Mouse (Mus musculus) hindbrain, embryonic 16.5 days (tissue): ENCODE results near the gene Pdhx. TPM values are rescaled to one million over a fixed set of nuclear protein-coding genes. Genes with fewer than 3 reads are reported as not detected.

Experiments
- ATAC-seq: fragments of 200-750 bp; cut with Nextera tagmentation; 2 replicates; pipeline ENCODE4 v1.8.0; 2017; ENCODE audit warnings: moderate TSS enrichment, moderate library complexity
- H3K27ac ChIP-seq: fragments of 300-500 bp; sonication (generic); 2 replicates; pipeline ENCODE4 v1.5.1; 2014; ENCODE audit warnings: low read depth, mild to moderate bottlenecking, control low read depth, low read length, moderate library complexity
- H3K27me3 ChIP-seq: fragments of 300-500 bp; sonication (generic); replicated peaks from 2 replicates; pipeline ENCODE4 v1.6.1; 2014; ENCODE audit warnings: low read length; ENCODE audit not compliant: control insufficient read depth, insufficient read depth
- H3K36me3 ChIP-seq: fragments of 300-500 bp; sonication (generic); 2 replicates; pipeline ENCODE4 v1.6.1; 2014; ENCODE audit warnings: mild to moderate bottlenecking, low read length, moderate library complexity, mixed read lengths; ENCODE audit not compliant: control insufficient read depth, insufficient read depth
- H3K4me1 ChIP-seq: fragments of 300-500 bp; sonication (generic); 2 replicates; pipeline ENCODE4 v1.6.1; 2014; ENCODE audit warnings: low read depth, low read length; ENCODE audit not compliant: control insufficient read depth, insufficient read depth
- H3K4me2 ChIP-seq: fragments of 300-500 bp; sonication (generic); 2 replicates; pipeline ENCODE4 v1.6.1; 2014; ENCODE audit warnings: mild to moderate bottlenecking, low read length, control low read depth, moderate library complexity
- H3K4me3 ChIP-seq: fragments of 300-500 bp; sonication (generic); 2 replicates; pipeline ENCODE4 v1.5.1; 2014; ENCODE audit warnings: mild to moderate bottlenecking, low read length, control low read depth, moderate library complexity
- H3K9ac ChIP-seq: fragments of 300-500 bp; sonication (generic); 2 replicates; pipeline ENCODE4 v1.6.1; 2014; ENCODE audit warnings: low read depth, mild to moderate bottlenecking, control low read depth, low read length, moderate library complexity
- H3K9me3 ChIP-seq: fragments of 300-500 bp; sonication (generic); 2 replicates; pipeline ENCODE4 v1.6.1; 2014; ENCODE audit warnings: mild to moderate bottlenecking, low read length, moderate library complexity; ENCODE audit not compliant: control insufficient read depth
- WGBS: fragments of 180-500 bp; shearing (Covaris S2); extraction: QIAGEN DNeasy Blood & Tissue Kit; methylation state at CpG from one replicate; pipeline ENCODE4 v1.1.7; 2014; 5-methylcytosine and 5-hydroxymethylcytosine counted together
- polyA plus RNA-seq: library from polyadenylated mRNA; unstranded; fragments of >200 nt; fragmentation: Nextera tagmentation; extraction: Ambion mirVana; gene quantifications from 2 replicates; pipeline ENCODE4 v1.2.1, GENCODE M21; 2015

Gene Pdhx
- polyA plus RNA-seq, 1 experiment from 2014 or later: 78.3 TPM

- Histone ChIP-seq H3K27ac (no peak overlapping the region), H3K9me3 (no peaks in the 10 kb centered on the region), H3K27me3 (no peaks in the 10 kb centered on the region), H3K4me1 (no peaks in the 10 kb centered on the region), H3K9ac (no peak overlapping the region), H3K36me3 (no peaks in the 10 kb centered on the region), H3K4me2 (no peak overlapping the region), H3K4me3 (no peak overlapping the region)
- WGBS: 74% methylated on average over 3 of the region's 3 CpGs
- ATAC-seq: no peak
Observed at GRCm38 (mm10) chr2:102986424-102986823, 86.9 kb downstream of the Pdhx start.

GRCm38 (mm10) chr2:102982822-102983221, 90.5 kb downstream of the Pdhx start:
- Histone ChIP-seq H3K4me1 (no peaks in the 10 kb centered on the region), H3K4me3 (no peak overlapping the region), H3K27me3 (no peaks in the 10 kb centered on the region), H3K4me2 (no peak overlapping the region), H3K9me3 (no peaks in the 10 kb centered on the region), H3K27ac (no peak overlapping the region), H3K36me3 (no peaks in the 10 kb centered on the region), H3K9ac (no peak overlapping the region)
- WGBS: 87% methylated on average over 2 of the region's 2 CpGs
- ATAC-seq: no peak

DNA sequence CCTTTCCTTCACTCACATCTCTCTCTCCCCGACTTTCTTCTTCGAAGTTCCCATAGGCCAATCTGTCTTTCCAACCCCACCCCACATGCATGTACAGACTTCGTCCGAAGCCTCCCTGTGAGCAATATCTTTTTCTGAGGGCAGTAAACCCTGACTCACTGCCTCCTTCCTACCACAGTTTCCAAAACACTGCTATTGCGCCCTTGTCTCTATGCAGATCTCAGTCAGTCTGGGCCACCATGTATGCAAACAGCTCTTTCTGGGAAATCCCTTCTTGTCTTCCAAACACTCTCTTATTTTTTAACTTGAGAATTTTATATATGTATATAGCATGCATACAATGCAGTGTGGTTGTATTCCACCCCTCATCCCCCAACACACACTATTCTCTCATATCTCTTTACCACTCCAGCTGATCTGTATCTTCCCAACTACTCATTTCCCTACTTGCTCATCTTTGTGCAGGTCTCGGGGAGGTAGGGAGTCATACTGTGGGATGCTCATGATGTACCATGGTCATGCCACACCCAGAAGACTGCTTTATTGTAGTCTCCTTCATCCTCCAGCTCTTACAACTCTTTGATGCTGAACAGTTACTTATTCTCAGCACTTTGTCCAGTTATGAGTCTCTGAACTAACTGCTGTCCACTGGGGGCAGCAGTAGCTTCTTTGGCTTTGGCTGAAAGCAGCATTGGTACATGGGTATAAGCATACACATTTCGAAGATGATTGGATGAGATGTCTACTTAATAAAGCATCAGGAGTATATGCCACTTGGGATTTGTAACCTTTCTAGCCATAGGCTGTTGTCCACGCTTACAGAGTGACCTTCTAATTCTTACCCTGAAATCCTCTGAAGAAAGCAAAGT, 91.6 kb downstream of the Pdhx start:
- H3K27ac ChIP-seq: no peak overlapping the region
- H3K4me2 ChIP-seq: no peak overlapping the region
- no peaks in the 10 kb centered on the region for H3K4me1 ChIP-seq
- WGBS: 92% methylated on average over 8 of the region's 8 CpGs
- H3K27me3 ChIP-seq: no peaks in the 10 kb centered on the region
- H3K9ac ChIP-seq: no peak overlapping the region
- no peak for ATAC-seq
- H3K36me3 ChIP-seq: no peaks in the 10 kb centered on the region
- 0 out of 2 replicates have a peak, but pooled peaks cover 3% of the 10 kb centered on the region for H3K9me3 ChIP-seq
- no peak overlapping the region for H3K4me3 ChIP-seq

DNA sequence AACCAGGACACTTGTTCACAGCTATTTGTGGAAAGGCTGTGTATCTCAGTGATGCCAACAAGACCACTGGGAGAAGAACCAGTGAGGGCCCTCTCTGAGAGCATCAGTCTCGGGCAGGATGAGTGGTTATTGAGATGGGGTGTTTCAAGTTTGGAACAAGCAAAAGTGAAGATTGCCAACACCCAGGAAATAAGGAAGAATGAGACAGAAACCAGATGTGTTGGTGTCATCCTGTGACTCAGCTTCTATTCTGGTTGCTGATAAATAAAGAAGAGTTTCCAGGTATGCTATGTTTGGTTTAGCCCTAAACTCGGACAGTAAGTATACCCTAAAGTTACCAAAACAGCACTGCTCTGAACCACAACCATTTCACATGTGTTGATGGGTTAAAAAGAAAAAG, 92.4 kb downstream of the Pdhx start:
- Histone ChIP-seq H3K4me3 (no peak overlapping the region), H3K36me3 (no peaks in the 10 kb centered on the region), H3K9me3 (0 out of 2 replicates have a peak, but pooled peaks cover 3% of the 10 kb centered on the region), H3K4me2 (no peak overlapping the region), H3K27ac (no peak overlapping the region), H3K4me1 (no peaks in the 10 kb centered on the region), H3K9ac (no peak overlapping the region), H3K27me3 (no peaks in the 10 kb centered on the region)
- 81% methylated on average over 2 of the region's 2 CpGs for WGBS
- no peak for ATAC-seq

DNA sequence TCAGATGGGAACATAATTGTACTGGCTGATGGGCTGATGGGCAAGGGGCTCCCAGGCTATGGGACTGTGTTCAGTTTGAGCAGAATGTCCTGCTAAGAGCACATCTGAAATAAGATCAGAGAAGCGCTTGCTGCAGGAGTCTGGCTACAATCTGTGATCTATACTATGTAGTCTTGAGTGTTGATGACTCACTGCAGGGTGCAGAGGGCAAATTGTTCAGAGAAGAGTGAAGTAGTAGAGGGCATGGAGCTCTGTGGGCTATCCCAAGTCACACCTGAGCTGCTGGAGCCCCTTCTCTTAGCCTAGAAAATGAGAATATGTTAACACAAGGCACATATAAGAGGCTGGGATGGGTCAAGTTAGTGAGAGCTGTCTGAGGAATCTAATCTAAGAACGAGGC, 93.8 kb downstream of the Pdhx start:
- H3K4me2 ChIP-seq: no peak overlapping the region
- no peak overlapping the region for H3K9ac ChIP-seq
- H3K36me3 ChIP-seq: no peaks in the 10 kb centered on the region
- no peak for ATAC-seq
- no peak overlapping the region for H3K27ac ChIP-seq
- no peaks in the 10 kb centered on the region for H3K4me1 ChIP-seq
- WGBS: 91% methylated on average over 2 of the region's 2 CpGs
- H3K27me3 ChIP-seq: no peaks in the 10 kb centered on the region
- no peak overlapping the region for H3K4me3 ChIP-seq
- 0 out of 2 replicates have a peak, but pooled peaks cover 3% of the 10 kb centered on the region for H3K9me3 ChIP-seq

- no peak overlapping the region for H3K4me3 ChIP-seq
- H3K27me3 ChIP-seq: no peaks in the 10 kb centered on the region
- no peak overlapping the region for H3K9ac ChIP-seq
- H3K4me2 ChIP-seq: no peak overlapping the region
- H3K27ac ChIP-seq: no peak overlapping the region
- H3K36me3 ChIP-seq: no peaks in the 10 kb centered on the region
- ATAC-seq: no peak
- no peaks in the 10 kb centered on the region for H3K4me1 ChIP-seq
- 0 out of 2 replicates have a peak, but pooled peaks cover 3% of the 10 kb centered on the region for H3K9me3 ChIP-seq
Observed at GRCm38 (mm10) chr2:102979112-102979511, 94.2 kb downstream of the Pdhx start.

GRCm38 (mm10) chr2:102975358-102975945, 97.9 kb downstream of the Pdhx start:
- H3K9me3 ChIP-seq: 0 out of 2 replicates have a peak, but pooled peaks cover 3% of the 10 kb centered on the region
- no peak overlapping the region for H3K9ac ChIP-seq
- WGBS: 93% methylated on average over 5 of the region's 5 CpGs
- H3K27me3 ChIP-seq: no peaks in the 10 kb centered on the region
- no peak overlapping the region for H3K27ac ChIP-seq
- H3K4me2 ChIP-seq: no peak overlapping the region
- H3K4me3 ChIP-seq: no peak overlapping the region
- H3K36me3 ChIP-seq: no peaks in the 10 kb centered on the region
- H3K4me1 ChIP-seq: no peaks in the 10 kb centered on the region
- no peak for ATAC-seq

DNA sequence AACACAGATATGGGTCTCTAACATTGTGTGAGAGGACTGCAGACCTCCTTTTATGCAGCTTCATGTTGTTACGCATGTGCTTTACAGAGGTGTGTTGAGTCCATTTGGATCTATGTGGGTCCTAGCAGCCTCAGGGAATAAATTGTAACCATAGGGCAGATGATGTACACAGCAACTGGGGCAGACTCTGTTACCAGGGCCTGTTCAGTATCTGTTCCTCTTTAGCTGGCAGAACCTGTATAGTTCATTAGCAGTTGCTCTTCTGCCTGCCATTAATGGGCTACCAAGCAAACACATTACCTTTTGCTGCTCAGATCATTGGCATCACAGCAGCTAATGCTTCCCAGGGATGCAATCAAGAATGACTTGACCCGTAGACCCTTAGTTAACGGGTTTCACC, 100.2 kb downstream of the Pdhx start:
- no peak overlapping the region for H3K27ac ChIP-seq

DNA sequence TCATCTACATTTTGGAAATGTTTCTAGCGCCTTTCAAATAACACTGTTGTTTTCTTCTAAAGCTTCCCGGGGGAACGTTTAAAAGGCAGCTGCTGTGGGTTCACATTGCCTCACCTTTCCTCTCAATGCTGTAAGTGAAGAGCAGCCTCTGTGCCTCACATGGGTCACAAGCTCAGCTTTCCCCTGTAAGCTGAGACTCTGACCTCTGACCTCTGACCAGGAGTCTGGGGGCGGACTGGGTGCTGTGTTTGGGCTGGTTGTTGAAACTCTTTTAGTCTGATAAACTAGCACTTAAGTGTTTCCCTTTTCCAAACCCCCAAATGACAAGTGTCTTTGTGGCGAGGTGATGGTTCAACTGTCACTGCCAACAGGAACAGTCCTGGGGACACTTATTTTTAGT, 100.7 kb downstream of the Pdhx start:
- WGBS: 64% methylated on average over 5 of the region's 5 CpGs
- Histone ChIP-seq H3K4me3 (no peak overlapping the region), H3K27ac (no peak overlapping the region), H3K4me1 (no peaks in the 10 kb centered on the region), H3K4me2 (no peak overlapping the region), H3K27me3 (no peaks in the 10 kb centered on the region), H3K9me3 (0 out of 2 replicates have a peak, but pooled peaks cover 3% of the 10 kb centered on the region), H3K9ac (no peak overlapping the region), H3K36me3 (no peaks in the 10 kb centered on the region)
- ATAC-seq: no peak

More for the DNA sequence above, 100.2 kb downstream of the Pdhx start:
- Histone ChIP-seq H3K4me2 (no peak overlapping the region), H3K36me3 (no peaks in the 10 kb centered on the region), H3K4me1 (no peaks in the 10 kb centered on the region), H3K27me3 (no peaks in the 10 kb centered on the region), H3K9ac (no peak overlapping the region), H3K9me3 (0 out of 2 replicates have a peak, but pooled peaks cover 3% of the 10 kb centered on the region), H3K4me3 (no peak overlapping the region)
- WGBS: 93% methylated on average over 3 of the region's 3 CpGs
- ATAC-seq: no peak
